Mouse (Mus musculus): Measurements from ENCODE around the gene Igfn1. TPM values are rescaled to one million over a fixed set of nuclear protein-coding genes. Genes with fewer than 3 reads are reported as not detected.

Igfn1 gene
- polyA plus RNA-seq, 1 experiment from 2014 or later, result not detected

DNA sequence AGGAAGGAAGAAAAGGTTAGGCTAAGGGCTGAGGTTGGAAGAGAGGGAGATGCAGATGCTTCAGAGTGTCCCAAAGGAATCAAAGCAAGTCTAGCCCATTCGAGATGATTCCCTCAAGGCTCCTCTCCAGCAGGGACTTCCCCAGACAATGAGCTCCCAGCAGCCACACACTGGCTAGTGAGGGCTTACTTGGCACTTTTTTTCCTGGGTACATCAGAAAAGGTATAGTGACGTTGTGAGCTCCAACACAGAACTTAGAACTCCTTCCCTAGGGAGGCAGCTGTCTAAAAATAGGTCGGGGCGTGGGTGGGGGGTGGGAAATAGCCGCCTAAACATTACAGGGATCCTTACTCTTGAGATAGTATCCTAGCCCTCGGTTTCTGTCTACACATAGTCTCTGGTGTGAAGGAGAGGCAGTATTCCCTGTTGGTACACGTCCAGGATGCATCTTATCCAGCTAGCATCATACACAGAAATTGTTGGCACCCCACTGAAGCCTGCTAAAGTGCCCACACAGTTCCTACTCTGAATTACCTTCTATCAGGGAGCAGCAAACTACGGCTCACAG lies 6.3 kb downstream of the Igfn1 start:
- no peaks in the 10 kb centered on the region for H3K9me3 ChIP-seq (ENCODE audit: control insufficient read depth, low read length)
- WGBS, result 68% methylated on average over 8 of the region's 8 CpGs
- no peaks in the 10 kb centered on the region for H3K27me3 ChIP-seq (ENCODE audit: control insufficient read depth, insufficient read depth, low read length)
- H3K36me3 ChIP-seq (ENCODE audit: control insufficient read depth, insufficient read depth, low read length), result no peaks in the 10 kb centered on the region
- ATAC-seq (ENCODE audit: low FRiP score), result no peak
- no peak overlapping the region for H3K27ac ChIP-seq (ENCODE audit: low read depth, low read length)
- no peak overlapping the region for H3K9ac ChIP-seq (ENCODE audit: low read depth, low read length)
- DNase-seq (ENCODE audit: low spot score), result no peak
- H3K4me2 ChIP-seq (replicated peaks; ENCODE audit: low read depth, low read length), result no peak overlapping the region
- H3K4me1 ChIP-seq (replicated peaks; ENCODE audit: control insufficient read depth, insufficient read depth, low read length), result no peaks in the 10 kb centered on the region
- H3K4me3 ChIP-seq (ENCODE audit: low read depth, low read length), result no peak overlapping the region

- 80% methylated on average over 7 of the region's 7 CpGs for whole genome bisulfite sequencing
- no peak for ATAC-seq (ENCODE audit: low FRiP score)
- H3K27ac ChIP-seq (ENCODE audit: low read depth, low read length), result no peak overlapping the region
- DNase-seq (ENCODE audit: low spot score), result no peak
- no peaks in the 10 kb centered on the region for H3K36me3 ChIP-seq (ENCODE audit: control insufficient read depth, insufficient read depth, low read length)
- H3K9me3 ChIP-seq (ENCODE audit: control insufficient read depth, low read length), result no peaks in the 10 kb centered on the region
- no peaks in the 10 kb centered on the region for H3K27me3 ChIP-seq (ENCODE audit: control insufficient read depth, insufficient read depth, low read length)
- H3K9ac ChIP-seq (ENCODE audit: low read depth, low read length), result no peak overlapping the region
- no peak overlapping the region for H3K4me3 ChIP-seq (ENCODE audit: low read depth, low read length)
- no peaks in the 10 kb centered on the region for H3K4me1 ChIP-seq (replicated peaks; ENCODE audit: control insufficient read depth, insufficient read depth, low read length)
- H3K4me2 ChIP-seq (replicated peaks; ENCODE audit: low read depth, low read length), result no peak overlapping the region
Measured at GRCm38 (mm10) chr1:135997537-135997936, 8.6 kb downstream of the Igfn1 start.

DNA sequence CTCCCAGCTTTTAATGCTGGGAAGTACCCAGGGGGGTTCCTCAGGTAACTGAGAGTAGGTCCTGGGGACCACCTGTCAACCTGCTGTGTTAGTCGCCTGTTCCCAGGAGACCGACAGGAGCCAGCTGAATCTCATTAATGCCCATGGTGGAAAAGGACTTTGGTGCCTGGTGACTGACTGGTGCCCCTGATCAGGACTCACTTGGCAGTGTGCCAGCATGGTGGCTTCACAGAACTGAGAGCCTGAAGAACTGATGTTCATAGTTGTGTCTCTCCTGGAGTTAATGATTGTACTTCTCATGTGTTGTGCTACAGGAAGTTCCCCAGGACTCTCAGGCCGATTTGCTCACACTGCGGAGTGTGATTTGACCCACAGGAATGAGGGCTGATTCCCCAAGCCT lies 12.7 kb downstream of the Igfn1 start:
- Histone ChIP-seq H3K4me1 (replicated peaks; ENCODE audit: control insufficient read depth, insufficient read depth, low read length) (no peaks in the 10 kb centered on the region), H3K4me2 (replicated peaks; ENCODE audit: low read depth, low read length) (no peak overlapping the region), H3K4me3 (ENCODE audit: low read depth, low read length) (no peak overlapping the region), H3K27ac (ENCODE audit: low read depth, low read length) (no peak overlapping the region), H3K27me3 (ENCODE audit: control insufficient read depth, insufficient read depth, low read length) (no peaks in the 10 kb centered on the region), H3K36me3 (ENCODE audit: control insufficient read depth, insufficient read depth, low read length) (no peaks in the 10 kb centered on the region), H3K9ac (ENCODE audit: low read depth, low read length) (no peak overlapping the region), H3K9me3 (ENCODE audit: control insufficient read depth, low read length) (no peaks in the 10 kb centered on the region)
- DNase-seq (ENCODE audit: low spot score) (no peak), ATAC-seq (ENCODE audit: low FRiP score) (no peak)
- WGBS, result 82% methylated on average over 4 of the region's 4 CpGs

DNA sequence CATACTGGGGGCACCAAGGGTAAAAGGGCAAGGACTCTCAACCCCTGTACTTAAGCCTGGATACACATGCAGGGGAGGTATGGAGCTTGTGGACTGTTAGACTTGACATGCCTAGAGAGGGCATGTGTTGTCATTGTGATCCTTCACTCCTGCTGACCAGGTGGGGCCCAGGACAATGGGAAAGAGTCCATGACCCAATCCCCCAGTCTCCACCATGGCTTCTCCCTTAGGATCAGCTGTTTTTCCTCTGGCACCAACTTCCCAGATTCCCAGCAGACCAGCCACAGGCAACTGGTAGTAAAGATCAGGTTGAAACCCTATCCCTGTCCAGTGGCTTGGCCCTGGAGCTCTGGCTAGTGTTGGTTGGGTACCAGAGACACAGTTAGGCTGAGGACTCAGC lies 16.3 kb downstream of the Igfn1 start:
- no peak for ATAC-seq (ENCODE audit: low FRiP score)
- no peak overlapping the region for H3K4me2 ChIP-seq (replicated peaks; ENCODE audit: low read depth, low read length)

DNA sequence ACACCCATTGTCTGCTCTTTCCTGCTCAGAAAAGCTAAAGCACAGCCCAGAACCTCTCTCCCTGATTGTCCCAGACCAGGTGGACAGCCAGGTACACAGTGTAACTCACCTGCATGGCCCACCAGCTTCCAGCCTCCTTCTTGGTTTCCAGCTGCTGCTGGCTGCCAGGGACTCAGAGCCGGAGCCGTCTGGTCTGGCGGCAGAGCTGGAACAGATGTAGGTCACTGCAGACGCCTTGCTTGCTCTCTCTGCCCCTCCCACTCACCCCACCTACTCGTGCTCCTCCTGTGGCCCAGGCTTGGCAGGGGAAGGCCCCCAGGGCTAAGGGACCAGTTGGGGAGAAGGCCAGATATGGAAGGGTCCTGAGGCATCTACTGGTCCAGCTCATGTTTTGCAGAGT lies 22.0 kb downstream of the Igfn1 start:
- Histone ChIP-seq H3K27me3 (ENCODE audit: control insufficient read depth, insufficient read depth, low read length) (no peaks in the 10 kb centered on the region), H3K9ac (ENCODE audit: low read depth, low read length) (no peak overlapping the region), H3K36me3 (ENCODE audit: control insufficient read depth, insufficient read depth, low read length) (no peaks in the 10 kb centered on the region), H3K4me3 (ENCODE audit: low read depth, low read length) (no peak overlapping the region), H3K4me2 (replicated peaks; ENCODE audit: low read depth, low read length) (no peak overlapping the region), H3K9me3 (ENCODE audit: control insufficient read depth, low read length) (no peaks in the 10 kb centered on the region), H3K27ac (ENCODE audit: low read depth, low read length) (no peak overlapping the region), H3K4me1 (replicated peaks; ENCODE audit: control insufficient read depth, insufficient read depth, low read length) (no peaks in the 10 kb centered on the region)
- no peak for ATAC-seq (ENCODE audit: low FRiP score)
- WGBS, result 60% methylated on average over 5 of the region's 5 CpGs
- DNase-seq (ENCODE audit: low spot score), result no peak

More for the DNA sequence above, 16.3 kb downstream of the Igfn1 start:
- no peaks in the 10 kb centered on the region for H3K4me1 ChIP-seq (replicated peaks; ENCODE audit: control insufficient read depth, insufficient read depth, low read length)
- DNase-seq (ENCODE audit: low spot score), result no peak
- no peak overlapping the region for H3K9ac ChIP-seq (ENCODE audit: low read depth, low read length)
- H3K36me3 ChIP-seq (ENCODE audit: control insufficient read depth, insufficient read depth, low read length), result no peaks in the 10 kb centered on the region
- no peaks in the 10 kb centered on the region for H3K27me3 ChIP-seq (ENCODE audit: control insufficient read depth, insufficient read depth, low read length)
- H3K27ac ChIP-seq (ENCODE audit: low read depth, low read length), result no peak overlapping the region
- H3K9me3 ChIP-seq (ENCODE audit: control insufficient read depth, low read length), result no peaks in the 10 kb centered on the region
- H3K4me3 ChIP-seq (ENCODE audit: low read depth, low read length), result no peak overlapping the region

GRCm38 (mm10) chr1:135972576-135972975 lies 33.6 kb downstream of the Igfn1 start:
- 93% methylated on average over 3 of the region's 3 CpGs for WGBS
- no peak for ATAC-seq (ENCODE audit: low FRiP score)
- H3K4me2 ChIP-seq (replicated peaks; ENCODE audit: low read depth, low read length), result no peak overlapping the region

GRCm38 (mm10) chr1:135970486-135970885 lies 35.7 kb downstream of the Igfn1 start:
- ATAC-seq (ENCODE audit: low FRiP score), result no peak
- Histone ChIP-seq H3K27ac (ENCODE audit: low read depth, low read length) (no peak overlapping the region), H3K4me3 (ENCODE audit: low read depth, low read length) (no peak overlapping the region), H3K27me3 (ENCODE audit: control insufficient read depth, insufficient read depth, low read length) (no peaks in the 10 kb centered on the region), H3K4me2 (replicated peaks; ENCODE audit: low read depth, low read length) (no peak overlapping the region), H3K9me3 (ENCODE audit: control insufficient read depth, low read length) (no peaks in the 10 kb centered on the region), H3K9ac (ENCODE audit: low read depth, low read length) (no peak overlapping the region), H3K4me1 (replicated peaks; ENCODE audit: control insufficient read depth, insufficient read depth, low read length) (no peaks in the 10 kb centered on the region), H3K36me3 (ENCODE audit: control insufficient read depth, insufficient read depth, low read length) (no peaks in the 10 kb centered on the region)
- no peak for DNase-seq (ENCODE audit: low spot score)
- 55% methylated on average over 2 of the region's 2 CpGs for WGBS

More at GRCm38 (mm10) chr1:135972576-135972975, 33.6 kb downstream of the Igfn1 start:
- Histone ChIP-seq H3K27me3 (ENCODE audit: control insufficient read depth, insufficient read depth, low read length) (no peaks in the 10 kb centered on the region), H3K9me3 (ENCODE audit: control insufficient read depth, low read length) (no peaks in the 10 kb centered on the region), H3K36me3 (ENCODE audit: control insufficient read depth, insufficient read depth, low read length) (no peaks in the 10 kb centered on the region), H3K4me3 (ENCODE audit: low read depth, low read length) (no peak overlapping the region), H3K27ac (ENCODE audit: low read depth, low read length) (no peak overlapping the region), H3K9ac (ENCODE audit: low read depth, low read length) (no peak overlapping the region), H3K4me1 (replicated peaks; ENCODE audit: control insufficient read depth, insufficient read depth, low read length) (no peaks in the 10 kb centered on the region)
- DNase-seq (ENCODE audit: low spot score), result no peak

- Histone ChIP-seq H3K9me3 (ENCODE audit: control insufficient read depth, low read length) (no peaks in the 10 kb centered on the region), H3K4me1 (replicated peaks; ENCODE audit: control insufficient read depth, insufficient read depth, low read length) (no peaks in the 10 kb centered on the region), H3K27ac (ENCODE audit: low read depth, low read length) (no peak overlapping the region), H3K9ac (ENCODE audit: low read depth, low read length) (no peak overlapping the region), H3K4me3 (ENCODE audit: low read depth, low read length) (no peak overlapping the region), H3K27me3 (ENCODE audit: control insufficient read depth, insufficient read depth, low read length) (no peaks in the 10 kb centered on the region), H3K4me2 (replicated peaks; ENCODE audit: low read depth, low read length) (no peak overlapping the region), H3K36me3 (ENCODE audit: control insufficient read depth, insufficient read depth, low read length) (no peaks in the 10 kb centered on the region)
- ATAC-seq (ENCODE audit: low FRiP score), result no peak
- no peak for DNase-seq (ENCODE audit: low spot score)
- WGBS, result 81% methylated on average over 4 of the region's 4 CpGs
Measured at GRCm38 (mm10) chr1:135967739-135968138, 38.4 kb downstream of the Igfn1 start.

DNA sequence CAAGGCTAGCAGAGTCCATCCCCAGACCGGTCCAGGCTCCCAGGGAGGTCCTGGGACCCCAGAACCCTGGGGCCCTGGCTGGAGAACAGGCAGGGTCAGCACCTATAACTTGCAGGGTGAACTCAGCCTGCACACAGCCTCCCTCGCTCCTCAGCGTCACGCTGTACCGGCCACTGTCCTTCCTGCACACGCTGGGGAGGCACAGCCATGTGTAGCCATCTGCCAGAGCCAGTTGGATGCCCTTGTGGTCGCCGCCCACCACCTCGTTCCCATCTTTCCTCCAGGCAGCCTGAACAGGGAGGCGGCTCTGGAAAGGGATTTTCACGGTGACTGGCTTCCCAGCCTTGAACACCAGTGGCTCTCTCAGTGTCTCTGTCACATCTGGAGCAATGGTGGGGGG lies 41.6 kb downstream of the Igfn1 start:
- 76% methylated on average over 11 of the region's 11 CpGs for WGBS
- no peak overlapping the region for H3K4me2 ChIP-seq (replicated peaks; ENCODE audit: low read depth, low read length)
- DNase-seq (ENCODE audit: low spot score) (no peak), ATAC-seq (ENCODE audit: low FRiP score) (no peak)
- H3K27ac ChIP-seq (ENCODE audit: low read depth, low read length), result no peak overlapping the region
- no peaks in the 10 kb centered on the region for H3K27me3 ChIP-seq (ENCODE audit: control insufficient read depth, insufficient read depth, low read length)
- no peaks in the 10 kb centered on the region for H3K4me1 ChIP-seq (replicated peaks; ENCODE audit: control insufficient read depth, insufficient read depth, low read length)
- H3K9ac ChIP-seq (ENCODE audit: low read depth, low read length), result no peak overlapping the region
- H3K4me3 ChIP-seq (ENCODE audit: low read depth, low read length), result no peak overlapping the region
- H3K36me3 ChIP-seq (ENCODE audit: control insufficient read depth, insufficient read depth, low read length), result no peaks in the 10 kb centered on the region
- H3K9me3 ChIP-seq (ENCODE audit: control insufficient read depth, low read length), result no peaks in the 10 kb centered on the region

All from hindbrain, embryonic 11.5 days (tissue).